Mouse (Mus musculus): ENCODE data around the gene Itgb4. TPM values are rescaled to one million over a fixed set of nuclear protein-coding genes. Genes with fewer than 3 reads are reported as not detected.

Gene Itgb4
- polyA plus RNA-seq, 1 experiment: 5.6 TPM

- Histone ChIP-seq H3K9me3 (no peaks in the 10 kb centered on the region), H3K4me1 (peaks cover 59% of the 10 kb centered on the region), H3K4me3 (replicated peaks) (peak overlapping the region; percentile 29), H3K27me3 (replicated peaks) (no peaks in the 10 kb centered on the region), H3K36me3 (replicated peaks; ENCODE audit: low read length) (peaks cover 57% of the 10 kb centered on the region)
- TF ChIP-seq FLI1 (IDR thresholded peaks at IDR 0.05; ENCODE audit: low read length) (no peak), GATA1 (IDR thresholded peaks at IDR 0.05; ENCODE audit: borderline replicate concordance, low read length) (no peak)
Observed at GRCm38 (mm10) chr11:116034584-116034983, 60.1 kb downstream of the Itgb4 start.

DNA sequence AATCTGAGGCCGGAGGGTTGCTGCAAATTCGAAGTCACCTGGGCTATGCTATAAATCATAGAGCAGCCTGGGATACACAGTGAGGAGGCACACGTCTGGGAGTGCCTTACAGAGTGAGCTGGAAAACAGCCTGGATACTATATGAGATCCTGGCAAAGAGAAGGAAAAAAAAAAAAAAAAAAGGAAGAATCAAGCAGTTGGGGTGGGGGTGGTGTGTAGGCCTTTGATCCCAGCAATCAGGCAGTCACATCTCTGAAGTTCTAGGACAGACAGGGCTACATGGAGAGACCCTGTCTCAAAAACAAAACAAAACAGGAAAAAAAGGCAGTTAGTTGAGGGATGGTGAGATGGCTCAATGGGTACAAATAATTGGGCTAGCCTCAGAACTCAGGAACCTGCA lies 62.2 kb downstream of the Itgb4 start:
- Histone ChIP-seq H3K4me3 (replicated peaks) (no peak overlapping the region), H3K9me3 (no peaks in the 10 kb centered on the region), H3K4me1 (peaks cover 54% of the 10 kb centered on the region), H3K27me3 (replicated peaks) (no peaks in the 10 kb centered on the region), H3K36me3 (replicated peaks; ENCODE audit: low read length) (peaks cover 71% of the 10 kb centered on the region)
- TF ChIP-seq FLI1 (IDR thresholded peaks at IDR 0.05; ENCODE audit: low read length) (no peak), GATA1 (IDR thresholded peaks at IDR 0.05; ENCODE audit: borderline replicate concordance, low read length) (no peak)

- Histone ChIP-seq H3K27me3 (replicated peaks) (no peaks in the 10 kb centered on the region), H3K9me3 (no peaks in the 10 kb centered on the region), H3K4me3 (replicated peaks) (no peak overlapping the region), H3K36me3 (replicated peaks; ENCODE audit: low read length) (peaks cover 74% of the 10 kb centered on the region), H3K4me1 (peaks cover 55% of the 10 kb centered on the region)
- TF ChIP-seq GATA1 (IDR thresholded peaks at IDR 0.05; ENCODE audit: borderline replicate concordance, low read length): no peak
Observed at GRCm38 (mm10) chr11:116037826-116038225, 63.3 kb downstream of the Itgb4 start.

GRCm38 (mm10) chr11:116040593-116040992 lies 66.1 kb downstream of the Itgb4 start:
- H3K36me3 ChIP-seq (replicated peaks; ENCODE audit: low read length): peaks cover 75% of the 10 kb centered on the region
- TF ChIP-seq GATA1 (IDR thresholded peaks at IDR 0.05; ENCODE audit: borderline replicate concordance, low read length) (no peak), FLI1 (IDR thresholded peaks at IDR 0.05; ENCODE audit: low read length) (no peak)

GRCm38 (mm10) chr11:116041833-116042232 lies 67.3 kb downstream of the Itgb4 start:
- no peak for TF ChIP-seq GATA1 (IDR thresholded peaks at IDR 0.05; ENCODE audit: borderline replicate concordance, low read length)
- Histone ChIP-seq H3K9me3 (no peaks in the 10 kb centered on the region), H3K36me3 (replicated peaks; ENCODE audit: low read length) (peaks cover 80% of the 10 kb centered on the region), H3K27me3 (replicated peaks) (no peaks in the 10 kb centered on the region), H3K4me3 (replicated peaks) (no peak overlapping the region), H3K4me1 (peaks cover 48% of the 10 kb centered on the region)

More at GRCm38 (mm10) chr11:116040593-116040992, 66.1 kb downstream of the Itgb4 start:
- H3K27me3 ChIP-seq (replicated peaks): no peaks in the 10 kb centered on the region
- peaks cover 53% of the 10 kb centered on the region for H3K4me1 ChIP-seq
- H3K9me3 ChIP-seq: no peaks in the 10 kb centered on the region
- no peak overlapping the region for H3K4me3 ChIP-seq (replicated peaks)

GRCm38 (mm10) chr11:116042372-116043138 lies 68.0 kb downstream of the Itgb4 start:
- Histone ChIP-seq H3K4me1 (peaks cover 46% of the 10 kb centered on the region), H3K4me3 (replicated peaks) (peak overlapping the region; percentile 48), H3K9me3 (no peaks in the 10 kb centered on the region), H3K27me3 (replicated peaks) (no peaks in the 10 kb centered on the region), H3K36me3 (replicated peaks; ENCODE audit: low read length) (peaks cover 83% of the 10 kb centered on the region)
- no peak for TF ChIP-seq FLI1 (IDR thresholded peaks at IDR 0.05; ENCODE audit: low read length)

GRCm38 (mm10) chr11:116043286-116043685 lies 68.8 kb downstream of the Itgb4 start:
- Histone ChIP-seq H3K4me1 (peaks cover 41% of the 10 kb centered on the region), H3K27me3 (replicated peaks) (no peaks in the 10 kb centered on the region), H3K36me3 (replicated peaks; ENCODE audit: low read length) (peaks cover 83% of the 10 kb centered on the region), H3K4me3 (replicated peaks) (no peak overlapping the region), H3K9me3 (no peaks in the 10 kb centered on the region)
- TF ChIP-seq GATA1 (IDR thresholded peaks at IDR 0.05; ENCODE audit: borderline replicate concordance, low read length) (no peak), FLI1 (IDR thresholded peaks at IDR 0.05; ENCODE audit: low read length) (no peak)

DNA sequence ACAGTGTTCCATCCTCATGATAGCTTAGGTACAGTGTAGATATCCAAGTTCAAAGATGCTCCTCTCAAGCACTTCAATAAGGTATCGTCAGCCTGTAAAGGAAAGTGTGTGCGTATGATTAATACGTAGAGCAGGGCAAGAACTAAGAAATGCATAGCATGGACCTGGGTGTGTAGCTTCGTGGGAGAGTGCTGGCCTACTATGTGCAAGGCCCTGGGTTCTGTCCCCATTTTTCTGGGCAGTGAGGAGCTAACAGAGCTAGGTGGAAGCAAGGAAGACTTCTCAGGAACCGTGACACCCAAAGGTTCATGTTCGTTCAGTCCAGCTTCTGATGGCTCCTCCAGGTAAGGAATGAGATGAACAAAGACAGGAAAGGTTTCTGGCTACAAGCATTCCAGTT lies 70.7 kb downstream of the Itgb4 start:
- TF ChIP-seq FLI1 (IDR thresholded peaks at IDR 0.05; ENCODE audit: low read length) (no peak), GATA1 (IDR thresholded peaks at IDR 0.05; ENCODE audit: borderline replicate concordance, low read length) (no peak)
- peaks cover 86% of the 10 kb centered on the region for H3K36me3 ChIP-seq (replicated peaks; ENCODE audit: low read length)
- no peaks in the 10 kb centered on the region for H3K27me3 ChIP-seq (replicated peaks)
- no peak overlapping the region for H3K4me3 ChIP-seq (replicated peaks)
- H3K9me3 ChIP-seq: peaks cover 7% of the 10 kb centered on the region; the same call in 1 of the 2 replicates
- peaks cover 48% of the 10 kb centered on the region for H3K4me1 ChIP-seq

DNA sequence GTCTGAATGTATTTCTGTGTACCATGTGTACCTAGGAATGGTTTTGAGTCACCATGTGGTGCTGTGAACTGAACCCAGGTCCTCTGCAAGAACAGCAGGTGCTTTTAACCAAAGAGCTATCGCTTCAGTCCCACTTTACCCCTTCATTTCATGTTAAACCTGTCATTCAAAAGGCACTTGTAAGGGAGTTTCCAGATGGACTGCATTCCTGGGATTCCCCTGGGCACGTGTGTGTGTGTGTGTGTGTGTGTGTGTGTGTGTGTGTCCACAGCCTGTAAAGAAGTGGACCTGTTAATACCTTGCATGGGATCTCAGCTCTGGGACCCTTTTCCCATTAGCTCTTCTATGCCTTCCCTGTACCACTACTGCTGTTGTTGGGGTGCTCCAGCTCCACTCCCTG lies 75.1 kb downstream of the Itgb4 start:
- Histone ChIP-seq H3K4me3 (replicated peaks) (no peak overlapping the region), H3K4me1 (peaks cover 47% of the 10 kb centered on the region), H3K36me3 (replicated peaks; ENCODE audit: low read length) (peaks cover 96% of the 10 kb centered on the region), H3K9me3 (peaks cover 7% of the 10 kb centered on the region; the same call in 1 of the 2 replicates), H3K27me3 (replicated peaks) (no peaks in the 10 kb centered on the region)
- TF ChIP-seq FLI1 (IDR thresholded peaks at IDR 0.05; ENCODE audit: low read length) (no peak), GATA1 (IDR thresholded peaks at IDR 0.05; ENCODE audit: borderline replicate concordance, low read length) (no peak)

DNA sequence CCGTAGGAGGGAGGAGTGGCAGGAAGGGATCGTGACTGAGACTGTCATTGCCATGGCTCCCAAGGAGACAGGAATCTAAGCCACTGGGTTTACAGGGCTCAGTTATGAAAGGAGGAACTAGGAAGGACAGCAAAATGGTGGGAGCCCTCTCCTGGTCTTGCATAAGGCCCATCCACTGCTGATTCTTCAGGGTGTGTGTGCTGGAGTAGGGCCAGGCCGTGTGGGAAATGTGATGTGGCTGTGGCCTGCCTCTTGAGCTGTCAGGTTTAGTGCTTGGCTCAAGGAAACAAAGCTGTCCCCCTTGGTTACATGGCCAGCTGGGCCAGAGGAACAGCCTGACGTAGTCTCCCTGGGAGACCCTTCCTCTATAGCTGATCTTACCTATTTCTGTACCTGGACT lies 75.7 kb downstream of the Itgb4 start:
- H3K4me1 ChIP-seq: peaks cover 50% of the 10 kb centered on the region
- peaks cover 96% of the 10 kb centered on the region for H3K36me3 ChIP-seq (replicated peaks; ENCODE audit: low read length)
- TF ChIP-seq GATA1 (IDR thresholded peaks at IDR 0.05; ENCODE audit: borderline replicate concordance, low read length): no peak
- no peak for TF ChIP-seq FLI1 (IDR thresholded peaks at IDR 0.05; ENCODE audit: low read length)
- no peak overlapping the region for H3K4me3 ChIP-seq (replicated peaks)
- peaks cover 7% of the 10 kb centered on the region; the same call in 1 of the 2 replicates for H3K9me3 ChIP-seq
- no peaks in the 10 kb centered on the region for H3K27me3 ChIP-seq (replicated peaks)

Measured in megakaryocyte, embryonic 14.5 days (primary cell).